Mouse (Mus musculus): ENCODE data around the gene Grm4.

Grm4 gene

GRCm38 (mm10) chr17:27457038-27457577, 64.1 kb downstream of the Grm4 start:
- no peak for TF ChIP-seq GATA4 (IDR thresholded peaks at IDR 0.05; ENCODE audit: insufficient replicate concordance, low read length)

GRCm38 (mm10) chr17:27456364-27456763, 64.8 kb downstream of the Grm4 start:
- no peak for TF ChIP-seq GATA4 (IDR thresholded peaks at IDR 0.05; ENCODE audit: insufficient replicate concordance, low read length)

GRCm38 (mm10) chr17:27455012-27455784, 66.0 kb downstream of the Grm4 start:
- no peak for TF ChIP-seq GATA4 (IDR thresholded peaks at IDR 0.05; ENCODE audit: insufficient replicate concordance, low read length)

- TF ChIP-seq GATA4 (IDR thresholded peaks at IDR 0.05; ENCODE audit: insufficient replicate concordance, low read length): no peak
Observed at GRCm38 (mm10) chr17:27454396-27454795, 66.8 kb downstream of the Grm4 start.

GRCm38 (mm10) chr17:27453045-27453444, 68.2 kb downstream of the Grm4 start:
- no peak for TF ChIP-seq GATA4 (IDR thresholded peaks at IDR 0.05; ENCODE audit: insufficient replicate concordance, low read length)

GRCm38 (mm10) chr17:27451787-27452186, 69.4 kb downstream of the Grm4 start:
- TF ChIP-seq GATA4 (IDR thresholded peaks at IDR 0.05; ENCODE audit: insufficient replicate concordance, low read length): no peak

- TF ChIP-seq GATA4 (IDR thresholded peaks at IDR 0.05; ENCODE audit: insufficient replicate concordance, low read length): no peak
Observed at GRCm38 (mm10) chr17:27451216-27451615, 70.0 kb downstream of the Grm4 start.

GRCm38 (mm10) chr17:27449757-27450330, 71.4 kb downstream of the Grm4 start:
- TF ChIP-seq GATA4 (IDR thresholded peaks at IDR 0.05; ENCODE audit: insufficient replicate concordance, low read length): no peak

GRCm38 (mm10) chr17:27448749-27449148, 72.5 kb downstream of the Grm4 start:
- no peak for TF ChIP-seq GATA4 (IDR thresholded peaks at IDR 0.05; ENCODE audit: insufficient replicate concordance, low read length)

GRCm38 (mm10) chr17:27445364-27446075, 75.7 kb downstream of the Grm4 start:
- no peak for TF ChIP-seq GATA4 (IDR thresholded peaks at IDR 0.05; ENCODE audit: insufficient replicate concordance, low read length)

- no peak for TF ChIP-seq GATA4 (IDR thresholded peaks at IDR 0.05; ENCODE audit: insufficient replicate concordance, low read length)
Observed at GRCm38 (mm10) chr17:27442538-27443113, 78.6 kb downstream of the Grm4 start.

GRCm38 (mm10) chr17:27441778-27442177, 79.4 kb downstream of the Grm4 start:
- no peak for TF ChIP-seq GATA4 (IDR thresholded peaks at IDR 0.05; ENCODE audit: insufficient replicate concordance, low read length)

- TF ChIP-seq GATA4 (IDR thresholded peaks at IDR 0.05; ENCODE audit: insufficient replicate concordance, low read length): no peak
Observed at GRCm38 (mm10) chr17:27435799-27436198, 85.4 kb downstream of the Grm4 start.

GRCm38 (mm10) chr17:27435225-27435624, 86.0 kb downstream of the Grm4 start:
- no peak for TF ChIP-seq GATA4 (IDR thresholded peaks at IDR 0.05; ENCODE audit: insufficient replicate concordance, low read length)

- no peak for TF ChIP-seq GATA4 (IDR thresholded peaks at IDR 0.05; ENCODE audit: insufficient replicate concordance, low read length)
Observed at GRCm38 (mm10) chr17:27434066-27434465, 87.1 kb downstream of the Grm4 start.

All from liver, adult (tissue).